25 mouse cellular contexts compared by ENCODE assay signal in genomic region chr1:70078806-70079205, GRCm38 (mm10).
DNase-seq lines count a peak whose midpoint lies in the region; ATAC-seq and TF ChIP-seq lines count a peak whose summit lies in the region.
"Had no signal": no experiment of that assay in that cellular context is flagged by ENCODE, and none has a peak within 500 bp of the region (broad histone marks: within the 10 kb centered on the region; RNA-seq: fewer than 3 reads in every experiment).

No protein-coding gene starts in this region.

- peaks cover 7% of the 10 kb centered on the region for H3K27me3 ChIP-seq in Patski
- H3K27me3 ChIP-seq in midbrain, embryonic 14.5 days (ENCODE audit: control insufficient read depth, insufficient read depth, low read length) = no peaks in the 10 kb centered on the region
- no peaks in the 10 kb centered on the region for H3K27me3 ChIP-seq in forebrain, embryonic 12.5 days
- no peaks in the 10 kb centered on the region for H3K27me3 ChIP-seq in forebrain, embryonic 13.5 days
- H3K27me3 ChIP-seq: embryonic facial prominence, embryonic 12.5 days; hindbrain, embryonic 15.5 days; kidney, embryonic 15.5 days; midbrain, embryonic 15.5 days; stomach, embryonic 15.5 days had no signal

- no peak overlapping the region for H3K4me2 ChIP-seq in midbrain, embryonic 14.5 days (ENCODE audit: low read length)
- H3K4me2 ChIP-seq in forebrain, embryonic 12.5 days = no peak overlapping the region
- no peak overlapping the region for H3K4me2 ChIP-seq in forebrain, embryonic 13.5 days
- H3K4me2 ChIP-seq: embryonic facial prominence, embryonic 12.5 days; hindbrain, embryonic 15.5 days; kidney, embryonic 15.5 days; midbrain, embryonic 15.5 days; stomach, embryonic 15.5 days had no signal

- ATAC-seq in Patski = peak; percentile 54
- ATAC-seq in midbrain, embryonic 14.5 days (ENCODE audit: low FRiP score, low TSS enrichment) = no peak
- ATAC-seq in forebrain, embryonic 12.5 days (ENCODE audit: low FRiP score) = no peak
- ATAC-seq in forebrain, embryonic 13.5 days = no peak
- ATAC-seq: forebrain, embryonic 14.5 days; inflammation-experienced regulatory T-cells, adult 6 months; midbrain, embryonic 15.5 days had no signal

- H3K27ac ChIP-seq in midbrain, embryonic 14.5 days (replicated peaks; ENCODE audit: low read depth, low read length) = no peak overlapping the region
- no peak overlapping the region for H3K27ac ChIP-seq in forebrain, embryonic 12.5 days
- H3K27ac ChIP-seq in forebrain, embryonic 13.5 days = no peak overlapping the region
- H3K27ac ChIP-seq: embryonic facial prominence, embryonic 12.5 days; gastrocnemius, adult 2 months; hindbrain, embryonic 15.5 days; kidney, embryonic 15.5 days; midbrain, embryonic 15.5 days; stomach, embryonic 15.5 days had no signal

- H3K4me3 ChIP-seq in midbrain, embryonic 14.5 days (replicated peaks; ENCODE audit: low read depth, low read length) = no peak overlapping the region
- no peak overlapping the region for H3K4me3 ChIP-seq in forebrain, embryonic 12.5 days (replicated peaks)
- no peak overlapping the region for H3K4me3 ChIP-seq in forebrain, embryonic 13.5 days
- H3K4me3 ChIP-seq: embryonic facial prominence, embryonic 12.5 days; gastrocnemius, adult 2 months; hindbrain, embryonic 10.5 days; hindbrain, embryonic 15.5 days; kidney, embryonic 15.5 days; midbrain, embryonic 15.5 days; stomach, embryonic 15.5 days had no signal

- no peak for TF ChIP-seq CTCF in Patski (IDR thresholded peaks at IDR 0.05)

- 76% methylated on average over 6 of the region's 6 CpGs for WGBS in midbrain, embryonic 14.5 days
- 89% methylated on average over 6 of the region's 6 CpGs for WGBS in forebrain, embryonic 12.5 days
- 87% methylated on average over 6 of the region's 6 CpGs for WGBS in forebrain, embryonic 13.5 days

- POLR2A ChIA-PET in Patski (lab: Charles Lee) = no interaction called here

- H3K4me1 ChIP-seq in midbrain, embryonic 14.5 days (ENCODE audit: control insufficient read depth, insufficient read depth, low read length) = no peaks in the 10 kb centered on the region
- H3K4me1 ChIP-seq in forebrain, embryonic 12.5 days = no peaks in the 10 kb centered on the region
- H3K4me1 ChIP-seq in forebrain, embryonic 13.5 days = no peaks in the 10 kb centered on the region
- H3K4me1 ChIP-seq: embryonic facial prominence, embryonic 12.5 days; hindbrain, embryonic 15.5 days; kidney, embryonic 15.5 days; midbrain, embryonic 15.5 days; stomach, embryonic 15.5 days had no signal

- no peak overlapping the region for H3K9ac ChIP-seq in midbrain, embryonic 14.5 days (replicated peaks; ENCODE audit: low read length)
- no peak overlapping the region for H3K9ac ChIP-seq in forebrain, embryonic 12.5 days
- no peak overlapping the region for H3K9ac ChIP-seq in forebrain, embryonic 13.5 days
- H3K9ac ChIP-seq: embryonic facial prominence, embryonic 12.5 days; hindbrain, embryonic 15.5 days; kidney, embryonic 15.5 days; midbrain, embryonic 15.5 days; stomach, embryonic 15.5 days had no signal

- CTCF ChIA-PET in Patski (lab: Charles Lee) = no interaction called here

- DNase-seq in embryo, embryonic 10.5 days (ENCODE audit: low spot score) = peak; percentile 7
- no peak for DNase-seq in embryo, embryonic 9.5 days (ENCODE audit: extremely low spot score)
- DNase-seq in 416B (ENCODE audit: low read depth) (peak; percentile 3), Patski (ENCODE audit: low read depth, low spot score) (no peak)
- DNase-seq in brain, adult 2 months (ENCODE audit: low read depth, low spot score) = peak; percentile 19
- DNase-seq in midbrain, embryonic 14.5 days = no peak
- DNase-seq: cerebellum, adult 2 months; cerebellum, postnatal 14 days; gastrocnemius, adult 2 months; heart, postnatal 14 days; kidney, adult 18-20 months; kidney, postnatal 25 days; liver; lung, postnatal 14 days; right cerebral cortex, postnatal 25 days had no signal

- H3K9me3 ChIP-seq in midbrain, embryonic 14.5 days (ENCODE audit: control insufficient read depth, low read length) = no peaks in the 10 kb centered on the region
- H3K9me3 ChIP-seq in forebrain, embryonic 12.5 days = no peaks in the 10 kb centered on the region
- no peaks in the 10 kb centered on the region for H3K9me3 ChIP-seq in forebrain, embryonic 13.5 days (replicated peaks)
- H3K9me3 ChIP-seq: embryonic facial prominence, embryonic 12.5 days; hindbrain, embryonic 10.5 days; hindbrain, embryonic 15.5 days; kidney, embryonic 15.5 days; midbrain, embryonic 15.5 days; stomach, embryonic 15.5 days had no signal

- H3K36me3 ChIP-seq in midbrain, embryonic 14.5 days (ENCODE audit: control insufficient read depth, insufficient read depth, low read length) = no peaks in the 10 kb centered on the region
- H3K36me3 ChIP-seq in forebrain, embryonic 12.5 days (replicated peaks) = no peaks in the 10 kb centered on the region
- H3K36me3 ChIP-seq in forebrain, embryonic 13.5 days (ENCODE audit: poor library complexity, severe bottlenecking) = no peaks in the 10 kb centered on the region
- H3K36me3 ChIP-seq: embryonic facial prominence, embryonic 12.5 days; hindbrain, embryonic 10.5 days; hindbrain, embryonic 15.5 days; kidney, embryonic 15.5 days; midbrain, embryonic 15.5 days; stomach, embryonic 15.5 days had no signal

- in situ Hi-C loops in Patski (cut with MboI; ENCODE audit: low pct_unique_long_range_greater_than_20kb) = no loop called here

Comparison
In these comparisons a context has a peak if more than half of its experiments do, and no peak if none do; other contexts are left out.
1. DNase-seq: peak in embryo, embryonic 10.5 days (single experiment), 416B (single experiment) and brain, adult 2 months (single experiment); none in embryo, embryonic 9.5 days (single experiment), Patski (single experiment) and midbrain, embryonic 14.5 days (single experiment).